Mouse (Mus musculus): ENCODE results near the gene Zfp428. TPM values are rescaled to one million over a fixed set of nuclear protein-coding genes. Genes with fewer than 3 reads are reported as not detected.
"Not testable (repeated sequence)": the region's sequence is repeated elsewhere in the genome, so short reads cannot be mapped to it uniquely, and the experiment has no call there.

Zfp428 gene
- total RNA-seq, 2 experiments from 2014 or later = 0.40 to 0.69 TPM

DNA sequence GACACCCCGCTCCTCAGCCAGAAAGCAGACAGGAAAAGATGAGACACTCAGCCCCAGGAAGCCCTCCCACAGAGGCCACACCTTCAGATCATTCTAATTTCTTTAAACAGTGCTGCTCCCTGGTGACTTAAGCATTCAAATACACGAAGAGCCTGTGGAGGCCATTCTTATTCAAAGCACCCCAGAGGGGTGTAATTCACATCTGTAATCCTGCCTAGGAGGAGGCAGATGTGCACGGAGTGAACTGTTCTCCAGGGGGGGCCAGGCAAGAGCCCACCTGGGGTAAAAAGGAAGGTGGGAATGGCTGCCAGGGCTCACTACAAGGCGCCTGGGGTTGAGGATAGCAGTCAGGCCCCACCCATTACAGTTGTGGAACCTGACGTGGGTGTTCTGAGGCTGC lies 10.3 kb downstream of the Zfp428 start:
- ATAC-seq (ENCODE audit: poor library complexity, severe bottlenecking) = no peak

- no peak for ATAC-seq (ENCODE audit: poor library complexity, severe bottlenecking)
Measured at GRCm38 (mm10) chr7:24517654-24518053, 10.8 kb downstream of the Zfp428 start.

DNA sequence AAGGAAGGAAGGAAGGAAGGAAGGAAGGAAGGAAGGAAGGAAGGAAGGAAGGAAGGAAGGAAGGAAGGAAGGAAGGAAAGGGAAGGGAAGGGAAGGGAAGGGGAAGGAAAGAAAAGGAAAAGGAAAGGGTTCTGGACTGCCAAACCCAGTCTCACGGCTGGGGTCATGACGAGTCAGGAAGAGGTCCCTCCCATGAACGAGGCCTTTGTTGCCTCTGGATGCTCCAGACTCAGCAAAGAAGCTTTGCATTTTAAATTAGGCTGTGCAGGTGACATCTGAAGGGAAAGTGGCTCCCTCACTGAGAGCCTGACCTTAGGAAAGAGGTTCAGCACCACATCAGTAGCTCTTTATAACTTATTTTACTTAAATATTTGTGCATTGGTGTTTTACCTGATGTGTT lies 12.3 kb downstream of the Zfp428 start:
- no peak for ATAC-seq (ENCODE audit: poor library complexity, severe bottlenecking)

- not testable (repeated sequence) for ATAC-seq (ENCODE audit: poor library complexity, severe bottlenecking)
Measured at GRCm38 (mm10) chr7:24520054-24520453, 13.2 kb downstream of the Zfp428 start.

- no peak for ATAC-seq (ENCODE audit: poor library complexity, severe bottlenecking)
Measured at GRCm38 (mm10) chr7:24522805-24523204, 16.0 kb downstream of the Zfp428 start.

GRCm38 (mm10) chr7:24523723-24524122 lies 16.9 kb downstream of the Zfp428 start:
- no peak for ATAC-seq (ENCODE audit: poor library complexity, severe bottlenecking)

DNA sequence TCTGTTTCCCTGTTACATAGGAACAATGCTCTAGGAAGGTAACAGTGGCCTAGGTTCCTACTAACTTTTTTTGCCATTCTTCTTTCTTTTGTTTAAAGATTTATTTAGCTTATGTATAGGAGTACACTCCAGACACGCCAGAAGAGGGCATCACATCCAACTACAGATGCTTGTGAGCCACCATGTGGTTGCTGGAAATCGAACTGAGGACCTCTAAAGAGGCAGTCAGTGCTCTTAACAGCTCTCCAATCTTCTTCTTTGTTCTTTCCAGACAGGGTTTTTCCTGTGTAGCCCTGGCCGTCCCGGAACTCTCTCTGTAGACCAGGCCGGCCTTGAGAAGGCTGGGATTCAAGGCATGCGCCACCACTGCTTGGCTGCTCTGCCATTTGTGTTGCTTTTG lies 18.2 kb downstream of the Zfp428 start:
- no peak for ATAC-seq (ENCODE audit: poor library complexity, severe bottlenecking)

- ATAC-seq (ENCODE audit: poor library complexity, severe bottlenecking) = no peak
Measured at GRCm38 (mm10) chr7:24525686-24526420, 19.0 kb downstream of the Zfp428 start.

- ATAC-seq (ENCODE audit: poor library complexity, severe bottlenecking) = no peak
Measured at GRCm38 (mm10) chr7:24528861-24529260, 22.1 kb downstream of the Zfp428 start.

- ATAC-seq (ENCODE audit: poor library complexity, severe bottlenecking) = no peak
Measured at GRCm38 (mm10) chr7:24529580-24529979, 22.8 kb downstream of the Zfp428 start.

DNA sequence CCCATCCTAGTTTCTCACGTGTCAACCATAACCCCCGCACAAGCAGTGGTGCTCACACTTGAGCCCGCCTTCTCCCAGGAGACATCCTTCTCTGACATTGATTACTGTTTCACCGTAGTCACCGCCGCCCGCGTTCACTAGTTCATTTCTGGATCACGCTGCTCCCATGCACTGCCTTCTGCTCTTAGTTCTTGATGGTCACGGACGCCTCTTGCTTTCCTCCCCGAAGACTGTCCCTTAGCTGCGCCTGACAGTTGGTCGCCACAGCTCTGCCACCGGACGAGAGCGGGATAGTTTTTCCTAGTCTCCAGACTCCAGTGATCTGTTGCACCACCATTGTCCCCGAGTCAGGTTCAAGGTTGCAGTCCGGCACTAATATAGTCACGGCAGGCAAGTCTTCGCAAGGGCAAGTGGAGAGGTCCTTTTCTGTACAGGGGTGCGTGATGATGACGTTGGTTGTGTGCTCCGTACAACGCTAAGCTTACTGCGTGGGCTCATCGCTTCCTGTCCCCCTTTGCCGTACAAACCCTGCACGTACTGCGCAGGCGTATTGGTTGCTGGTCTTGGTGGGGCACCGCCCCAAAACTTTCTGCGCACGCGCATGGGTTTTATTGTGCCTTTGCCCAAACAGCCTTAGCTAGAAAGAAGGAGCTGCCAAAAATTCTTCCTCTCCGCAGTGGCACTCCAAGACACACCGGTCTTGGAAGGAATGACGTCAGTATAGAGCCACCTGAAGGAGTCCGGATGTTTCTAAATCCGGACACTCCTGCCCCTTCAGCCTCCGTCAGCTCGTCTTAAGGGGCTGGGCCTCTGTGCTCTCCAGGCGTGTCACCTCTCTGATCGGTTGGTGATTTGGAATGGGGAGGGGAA lies 23.5 kb downstream of the Zfp428 start, which contains the start of gene Irgq:
TSS of gene Irgq (plus strand) at position 628 of the 870 bp plus-strand sequence.
- ATAC-seq (ENCODE audit: poor library complexity, severe bottlenecking) = peak; percentile 92

DNA sequence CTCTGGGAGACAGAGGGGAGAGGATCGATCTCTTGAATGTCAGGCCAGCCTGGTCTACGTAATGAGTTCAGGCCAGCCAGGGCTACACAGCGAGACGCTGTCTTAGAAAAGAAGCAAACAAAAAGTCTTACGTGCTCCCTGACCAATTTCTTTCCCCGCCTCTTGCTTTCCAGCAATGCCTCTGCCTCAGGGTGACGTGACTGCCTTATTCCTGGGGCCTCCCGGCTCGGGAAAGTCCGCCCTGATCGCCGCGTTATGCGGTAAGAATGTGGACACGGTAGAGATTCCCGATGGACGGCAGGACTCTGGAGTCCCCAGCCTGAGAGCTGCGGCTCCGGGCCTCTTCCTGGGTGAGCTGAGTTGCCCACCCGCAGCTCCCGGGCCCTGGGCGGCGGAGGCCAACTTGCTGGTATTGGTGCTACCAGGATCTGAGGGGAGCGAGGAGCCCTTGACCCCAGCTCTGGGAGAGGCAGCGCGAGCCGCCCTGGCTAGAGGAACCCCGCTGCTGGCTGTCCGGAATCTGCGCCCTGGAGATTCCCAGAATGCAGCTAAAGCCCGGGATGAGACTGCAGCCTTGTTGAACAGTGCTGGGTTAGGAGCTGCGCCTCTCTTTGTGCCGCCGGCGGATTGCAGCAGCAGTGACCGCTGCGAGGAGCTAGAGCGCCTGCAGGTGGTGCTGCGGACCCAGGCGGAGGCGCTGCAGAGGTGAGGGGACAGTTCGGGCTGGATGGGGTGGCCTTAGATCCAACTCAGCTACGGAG lies 24.6 kb downstream of the Zfp428 start:
- ATAC-seq (ENCODE audit: poor library complexity, severe bottlenecking) = peak; percentile 61

- ATAC-seq (ENCODE audit: poor library complexity, severe bottlenecking) = no peak
Measured at GRCm38 (mm10) chr7:24533031-24533571, 26.3 kb downstream of the Zfp428 start.

GRCm38 (mm10) chr7:24533806-24534205 lies 27.0 kb downstream of the Zfp428 start:
- no peak for ATAC-seq (ENCODE audit: poor library complexity, severe bottlenecking)

GRCm38 (mm10) chr7:24534301-24534700 lies 27.5 kb downstream of the Zfp428 start:
- no peak for ATAC-seq (ENCODE audit: poor library complexity, severe bottlenecking)

- ATAC-seq (ENCODE audit: poor library complexity, severe bottlenecking) = no peak
Measured at GRCm38 (mm10) chr7:24537081-24537480, 30.3 kb downstream of the Zfp428 start.

DNA sequence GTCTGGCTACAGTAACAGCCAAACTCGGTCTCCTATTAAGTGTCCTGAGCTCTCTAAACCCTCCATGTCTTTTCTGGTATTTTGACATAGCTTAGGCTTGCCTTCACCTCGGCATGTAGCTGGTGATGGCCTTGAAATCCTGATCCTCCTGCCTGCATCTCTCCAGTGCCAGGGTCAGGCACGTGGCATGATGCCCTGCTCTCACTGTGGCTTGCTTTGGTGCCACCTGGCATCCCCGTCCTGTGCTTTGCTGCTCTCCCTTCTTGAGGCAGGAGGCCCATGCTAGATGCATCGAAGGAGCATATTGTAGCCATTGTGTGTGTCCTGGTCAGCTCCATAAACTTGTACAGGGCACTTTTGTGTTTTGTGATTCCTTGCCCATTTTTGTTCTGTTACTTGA lies 30.8 kb downstream of the Zfp428 start:
- ATAC-seq (ENCODE audit: poor library complexity, severe bottlenecking) = no peak

- no peak for ATAC-seq (ENCODE audit: poor library complexity, severe bottlenecking)
Measured at GRCm38 (mm10) chr7:24538154-24538553, 31.3 kb downstream of the Zfp428 start.

- peak; percentile 70 for ATAC-seq (ENCODE audit: poor library complexity, severe bottlenecking)
Measured at GRCm38 (mm10) chr7:24538701-24539100, 31.9 kb downstream of the Zfp428 start.

DNA sequence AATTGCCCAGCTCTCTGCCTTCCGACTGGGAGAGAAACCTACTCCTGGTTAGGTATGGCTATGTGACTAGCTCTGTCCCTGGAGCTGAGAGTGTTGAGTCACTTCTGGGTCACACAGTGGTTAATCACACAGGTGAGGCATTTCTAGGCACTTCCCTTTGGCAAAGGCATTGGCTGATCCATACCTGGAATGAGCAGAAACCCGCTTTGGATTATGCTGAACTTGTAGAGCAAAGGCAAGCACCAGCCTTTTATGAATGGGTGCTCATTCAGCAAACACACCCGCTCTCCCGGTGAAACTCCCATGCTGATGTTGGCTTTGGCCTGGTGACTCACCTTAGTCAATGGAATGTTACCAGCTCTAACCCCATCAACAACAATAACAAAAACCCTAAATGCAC lies 32.9 kb downstream of the Zfp428 start:
- ATAC-seq (ENCODE audit: poor library complexity, severe bottlenecking) = no peak

- no peak for ATAC-seq (ENCODE audit: poor library complexity, severe bottlenecking)
Measured at GRCm38 (mm10) chr7:24544506-24544905, 37.7 kb downstream of the Zfp428 start.

All from megakaryocyte, adult 5-6 weeks (primary cell).